Mouse (Mus musculus) liver, embryonic 15.5 days (tissue): ENCODE measurements around the gene Cd69. TPM values are rescaled to one million over a fixed set of nuclear protein-coding genes. Genes with fewer than 3 reads are reported as not detected.

ENCODE experiments used
- ATAC-seq: fragments of 200-750 bp; cut with Nextera tagmentation; 2 replicates; pipeline ENCODE4 v1.8.0; 2017; ENCODE audit warnings: moderate number of reproducible peaks, mild to moderate bottlenecking, moderate library complexity; ENCODE audit not compliant: insufficient read depth
- H3K27ac ChIP-seq: fragments of 300-500 bp; sonication (generic); replicated peaks from 2 replicates; pipeline ENCODE4 v1.5.1; 2015; ENCODE audit warnings: mild to moderate bottlenecking, inconsistent platforms
- H3K27me3 ChIP-seq: fragments of 300-500 bp; sonication (generic); 2 replicates; pipeline ENCODE4 v1.6.1; 2015; ENCODE audit warnings: mild to moderate bottlenecking, inconsistent platforms
- H3K36me3 ChIP-seq: fragments of 300-500 bp; sonication (generic); replicated peaks from 2 replicates; pipeline ENCODE4 v1.6.1; 2015; ENCODE audit warnings: moderate library complexity, mild to moderate bottlenecking, inconsistent platforms
- H3K4me1 ChIP-seq: fragments of 300-500 bp; sonication (generic); replicated peaks from 2 replicates; pipeline ENCODE4 v1.6.1; 2015; ENCODE audit warnings: inconsistent platforms
- H3K4me2 ChIP-seq: fragments of 300-500 bp; sonication (generic); 2 replicates; pipeline ENCODE4 v1.6.1; 2015; ENCODE audit warnings: moderate library complexity, mild to moderate bottlenecking, inconsistent platforms
- H3K4me3 ChIP-seq: fragments of 300-500 bp; sonication (generic); replicated peaks from 2 replicates; pipeline ENCODE4 v1.5.1; 2015; ENCODE audit warnings: mild to moderate bottlenecking, inconsistent platforms
- H3K9ac ChIP-seq: fragments of 300-500 bp; sonication (generic); 2 replicates; pipeline ENCODE4 v1.6.1; 2015; ENCODE audit warnings: moderate library complexity, mild to moderate bottlenecking, inconsistent platforms
- H3K9me3 ChIP-seq: fragments of 300-500 bp; sonication (generic); replicated peaks from 2 replicates; pipeline ENCODE4 v1.6.1; 2016; ENCODE audit warnings: inconsistent platforms
- WGBS: fragments of 180-500 bp; shearing (Covaris S2); methylation state at CpG from one replicate; pipeline ENCODE4 v1.1.7; 2015; ENCODE audit warnings: mixed read lengths; ENCODE audit not compliant: insufficient replicate concordance; 5-methylcytosine and 5-hydroxymethylcytosine counted together
- polyA plus RNA-seq: library from polyadenylated mRNA; unstranded; fragments of >200 nt; fragmentation: Nextera tagmentation; extraction: Ambion mirVana; gene quantifications from 2 replicates; pipeline ENCODE4 v1.2.1, GENCODE M21; 2015

The Cd69 gene
- polyA plus RNA-seq, 1 experiment from 2014 or later = 0.93 TPM

- Histone ChIP-seq H3K36me3 (no peaks in the 10 kb centered on the region), H3K4me1 (no peaks in the 10 kb centered on the region), H3K9ac (no peak overlapping the region), H3K27ac (peak overlapping the region; percentile 11; the same call in 1 of the 2 replicates), H3K4me3 (no peak overlapping the region), H3K4me2 (peak overlapping the region; percentile 13; the same call in 1 of the 2 replicates), H3K27me3 (no peaks in the 10 kb centered on the region), H3K9me3 (no peaks in the 10 kb centered on the region)
- 10% methylated on average over 3 of the region's 3 CpGs for WGBS
- no peak for ATAC-seq
These were observed 478 bp upstream of the Cd69 start for GRCm38 (mm10) chr6:129275624-129276203.

GRCm38 (mm10) chr6:129274476-129274875 is 760 bp downstream of the Cd69 start:
- peak overlapping the region; percentile 2; the same call in 1 of the 2 replicates for H3K4me3 ChIP-seq
- H3K4me1 ChIP-seq = no peaks in the 10 kb centered on the region
- no peaks in the 10 kb centered on the region for H3K36me3 ChIP-seq
- no peaks in the 10 kb centered on the region for H3K9me3 ChIP-seq
- no peak overlapping the region for H3K9ac ChIP-seq
- ATAC-seq = no peak
- 52% methylated on average over 2 of the region's 2 CpGs for WGBS
- H3K4me2 ChIP-seq = no peak overlapping the region
- H3K27me3 ChIP-seq = no peaks in the 10 kb centered on the region
- H3K27ac ChIP-seq = no peak overlapping the region

- no peak overlapping the region for H3K9ac ChIP-seq
- no peak overlapping the region for H3K4me3 ChIP-seq
- peak overlapping the region; percentile 1; the same call in 1 of the 2 replicates for H3K4me2 ChIP-seq
- no peaks in the 10 kb centered on the region for H3K36me3 ChIP-seq
- H3K27me3 ChIP-seq = no peaks in the 10 kb centered on the region
- no peak for ATAC-seq
- WGBS = 38% methylated on average over 3 of the region's 3 CpGs
- no peaks in the 10 kb centered on the region for H3K9me3 ChIP-seq
- H3K27ac ChIP-seq = no peak overlapping the region
- H3K4me1 ChIP-seq = no peaks in the 10 kb centered on the region
These were observed 1.6 kb downstream of the Cd69 start for GRCm38 (mm10) chr6:129273662-129274061.

- H3K4me3 ChIP-seq = no peak overlapping the region
- H3K36me3 ChIP-seq = no peaks in the 10 kb centered on the region
- H3K27me3 ChIP-seq = no peaks in the 10 kb centered on the region
- H3K27ac ChIP-seq = no peak overlapping the region
- H3K9me3 ChIP-seq = no peaks in the 10 kb centered on the region
- 0 out of 2 replicates have a peak, but pooled peaks cover 1% of the 10 kb centered on the region for H3K4me1 ChIP-seq
- ATAC-seq = no peak
- H3K9ac ChIP-seq = no peak overlapping the region
- 55% methylated on average over 1 of the region's 1 CpGs for WGBS
- H3K4me2 ChIP-seq = no peak overlapping the region
These were observed 8.7 kb downstream of the Cd69 start for GRCm38 (mm10) chr6:129266438-129267022.

- Histone ChIP-seq H3K4me3 (no peak overlapping the region), H3K4me1 (peaks cover 8% of the 10 kb centered on the region), H3K9me3 (no peaks in the 10 kb centered on the region), H3K9ac (no peak overlapping the region), H3K4me2 (no peak overlapping the region), H3K27me3 (no peaks in the 10 kb centered on the region), H3K27ac (no peak overlapping the region), H3K36me3 (no peaks in the 10 kb centered on the region)
- ATAC-seq = no peak
- 45% methylated on average over 3 of the region's 3 CpGs for WGBS
These were observed 9.4 kb downstream of the Cd69 start for GRCm38 (mm10) chr6:129265821-129266220.

GRCm38 (mm10) chr6:129260940-129261339 is 14.3 kb downstream of the Cd69 start:
- H3K9me3 ChIP-seq = no peaks in the 10 kb centered on the region
- no peak overlapping the region for H3K27ac ChIP-seq
- H3K36me3 ChIP-seq = no peaks in the 10 kb centered on the region
- H3K4me1 ChIP-seq = peaks cover 9% of the 10 kb centered on the region
- peak; percentile 34; the same call in 1 of the 2 replicates for ATAC-seq
- H3K4me2 ChIP-seq = no peak overlapping the region
- H3K4me3 ChIP-seq = no peak overlapping the region
- H3K27me3 ChIP-seq = no peaks in the 10 kb centered on the region
- no peak overlapping the region for H3K9ac ChIP-seq
- WGBS = 36% methylated on average over 4 of the region's 4 CpGs

- Histone ChIP-seq H3K36me3 (no peaks in the 10 kb centered on the region), H3K4me1 (peaks cover 9% of the 10 kb centered on the region), H3K9ac (no peak overlapping the region), H3K4me2 (no peak overlapping the region), H3K9me3 (no peaks in the 10 kb centered on the region), H3K27me3 (no peaks in the 10 kb centered on the region), H3K4me3 (no peak overlapping the region), H3K27ac (no peak overlapping the region)
- ATAC-seq = no peak
These were observed 15.2 kb downstream of the Cd69 start for GRCm38 (mm10) chr6:129260034-129260433.

- ATAC-seq = no peak
- H3K4me3 ChIP-seq = no peak overlapping the region
- peaks cover 3% of the 10 kb centered on the region for H3K4me1 ChIP-seq
- no peaks in the 10 kb centered on the region for H3K9me3 ChIP-seq
- no peaks in the 10 kb centered on the region for H3K36me3 ChIP-seq
- 45% methylated on average over 7 of the region's 7 CpGs for WGBS
- no peak overlapping the region for H3K9ac ChIP-seq
- no peak overlapping the region for H3K4me2 ChIP-seq
- H3K27ac ChIP-seq = no peak overlapping the region
- H3K27me3 ChIP-seq = no peaks in the 10 kb centered on the region
These were observed 19.2 kb downstream of the Cd69 start for GRCm38 (mm10) chr6:129256018-129256417.

GRCm38 (mm10) chr6:129254949-129255602 is 20.2 kb downstream of the Cd69 start:
- Histone ChIP-seq H3K27ac (no peak overlapping the region), H3K9me3 (no peaks in the 10 kb centered on the region), H3K4me1 (no peaks in the 10 kb centered on the region), H3K4me2 (no peak overlapping the region), H3K27me3 (no peaks in the 10 kb centered on the region), H3K4me3 (no peak overlapping the region), H3K9ac (no peak overlapping the region), H3K36me3 (no peaks in the 10 kb centered on the region)
- 6% methylated on average over 4 of the region's 4 CpGs for WGBS
- no peak for ATAC-seq

GRCm38 (mm10) chr6:129254314-129254713 is 20.9 kb downstream of the Cd69 start:
- no peak for ATAC-seq
- Histone ChIP-seq H3K27me3 (no peaks in the 10 kb centered on the region), H3K27ac (no peak overlapping the region), H3K9me3 (no peaks in the 10 kb centered on the region), H3K4me1 (no peaks in the 10 kb centered on the region), H3K9ac (no peak overlapping the region), H3K4me3 (no peak overlapping the region), H3K4me2 (no peak overlapping the region), H3K36me3 (no peaks in the 10 kb centered on the region)
- 68% methylated on average over 4 of the region's 4 CpGs for WGBS

GRCm38 (mm10) chr6:129248243-129248642 is 27.0 kb downstream of the Cd69 start:
- H3K36me3 ChIP-seq = no peaks in the 10 kb centered on the region
- H3K27ac ChIP-seq = no peak overlapping the region
- no peak overlapping the region for H3K9ac ChIP-seq
- no peaks in the 10 kb centered on the region for H3K9me3 ChIP-seq
- ATAC-seq = no peak
- H3K27me3 ChIP-seq = no peaks in the 10 kb centered on the region
- no peak overlapping the region for H3K4me3 ChIP-seq
- H3K4me2 ChIP-seq = no peak overlapping the region
- H3K4me1 ChIP-seq = no peaks in the 10 kb centered on the region
